Mouse (Mus musculus) midbrain, embryonic 13.5 days (tissue): Measurements from ENCODE around the gene Echs1. TPM values are rescaled to one million over a fixed set of nuclear protein-coding genes. Genes with fewer than 3 reads are reported as not detected.

Experiments
- ATAC-seq: fragments of 200-750 bp; cut with Nextera tagmentation; 2 replicates; pipeline ENCODE4 v1.8.0; 2017; ENCODE audit warnings: mild to moderate bottlenecking, moderate TSS enrichment, moderate library complexity
- H3K27ac ChIP-seq: fragments of 300-500 bp; sonication (generic); 2 replicates; pipeline ENCODE4 v1.5.1; 2015; ENCODE audit warnings: inconsistent platforms, mild to moderate bottlenecking, moderate library complexity
- H3K27me3 ChIP-seq: fragments of 300-500 bp; sonication (generic); 2 replicates; pipeline ENCODE4 v1.6.1; 2015; ENCODE audit warnings: mild to moderate bottlenecking, inconsistent platforms
- H3K36me3 ChIP-seq: fragments of 300-500 bp; sonication (generic); 2 replicates; pipeline ENCODE4 v1.6.1; 2015; ENCODE audit warnings: mild to moderate bottlenecking, inconsistent platforms
- H3K4me1 ChIP-seq: fragments of 300-500 bp; sonication (generic); replicated peaks from 2 replicates; pipeline ENCODE4 v1.6.1; 2015; ENCODE audit warnings: inconsistent platforms
- H3K4me2 ChIP-seq: fragments of 300-500 bp; sonication (generic); replicated peaks from 2 replicates; pipeline ENCODE4 v1.6.1; 2015; ENCODE audit warnings: moderate library complexity, mild to moderate bottlenecking, inconsistent platforms
- H3K4me3 ChIP-seq: fragments of 300-500 bp; sonication (generic); replicated peaks from 2 replicates; pipeline ENCODE4 v1.5.1; 2015; ENCODE audit warnings: mild to moderate bottlenecking, inconsistent platforms
- H3K9ac ChIP-seq: fragments of 300-500 bp; sonication (generic); replicated peaks from 2 replicates; pipeline ENCODE4 v1.6.1; 2015; ENCODE audit warnings: mild to moderate bottlenecking, inconsistent platforms
- H3K9me3 ChIP-seq: fragments of 300-500 bp; sonication (generic); 2 replicates; pipeline ENCODE4 v1.6.1; 2016; ENCODE audit warnings: mild to moderate bottlenecking, inconsistent platforms
- WGBS: fragments of 180-500 bp; shearing (Covaris S2); methylation state at CpG from one replicate; pipeline ENCODE4 v1.1.7; 2015; 5-methylcytosine and 5-hydroxymethylcytosine counted together
- polyA plus RNA-seq: library from polyadenylated mRNA; unstranded; fragments of >200 nt; fragmentation: Nextera tagmentation; extraction: Ambion mirVana; gene quantifications from 2 replicates; pipeline ENCODE4 v1.2.1, GENCODE M21; 2015

Gene Echs1
- polyA plus RNA-seq, 1 experiment from 2014 or later: 133 TPM

- WGBS: 86% methylated on average over 4 of the region's 4 CpGs
- H3K9ac ChIP-seq: no peak overlapping the region
- no peak for ATAC-seq
- H3K36me3 ChIP-seq: peaks cover 42% of the 10 kb centered on the region
- no peak overlapping the region for H3K4me2 ChIP-seq
- no peak overlapping the region for H3K4me3 ChIP-seq
- H3K9me3 ChIP-seq: no peaks in the 10 kb centered on the region
- peaks cover 18% of the 10 kb centered on the region for H3K4me1 ChIP-seq
- H3K27me3 ChIP-seq: peaks cover 15% of the 10 kb centered on the region
- H3K27ac ChIP-seq: no peak overlapping the region
These were observed 12.3 kb downstream of the Echs1 start for GRCm38 (mm10) chr7:140104009-140104408.

GRCm38 (mm10) chr7:140101993-140102860 lies 14.0 kb downstream of the Echs1 start, which contains the start of gene Fuom:
Gene Fuom (minus strand): TSS chr7:140102441.
- peak within 1 kb of the TSS; percentile 39 for H3K4me3 ChIP-seq
- H3K36me3 ChIP-seq: peaks cover 24% of the 10 kb centered on the region
- H3K4me1 ChIP-seq: peaks cover 18% of the 10 kb centered on the region
- peak within 1 kb of the TSS; percentile 65 for H3K4me2 ChIP-seq
- H3K9ac ChIP-seq: peak within 1 kb of the TSS; percentile 65
- ATAC-seq: peak; percentile 87
- H3K27ac ChIP-seq: no peak within 1 kb of the TSS
- H3K27me3 ChIP-seq: peaks cover 15% of the 10 kb centered on the region
- no peaks in the 10 kb centered on the region for H3K9me3 ChIP-seq
- 2% methylated on average over 30 of the region's 30 CpGs for WGBS

- H3K27me3 ChIP-seq: peaks cover 15% of the 10 kb centered on the region
- peak overlapping the region; percentile 65 for H3K9ac ChIP-seq
- WGBS: 72% methylated on average over 10 of the region's 10 CpGs
- H3K36me3 ChIP-seq: peaks cover 19% of the 10 kb centered on the region
- peak overlapping the region; percentile 39 for H3K4me3 ChIP-seq
- no peak overlapping the region for H3K27ac ChIP-seq
- peak overlapping the region; percentile 65 for H3K4me2 ChIP-seq
- peaks cover 18% of the 10 kb centered on the region for H3K4me1 ChIP-seq
- ATAC-seq: peak; percentile 31; the same call in 1 of the 2 replicates
- no peaks in the 10 kb centered on the region for H3K9me3 ChIP-seq
These were observed 14.8 kb downstream of the Echs1 start for GRCm38 (mm10) chr7:140101498-140101897.

- H3K9me3 ChIP-seq: no peaks in the 10 kb centered on the region
- H3K27me3 ChIP-seq: peaks cover 15% of the 10 kb centered on the region
- WGBS: 91% methylated on average over 1 of the region's 1 CpGs
- no peaks in the 10 kb centered on the region for H3K36me3 ChIP-seq
- no peak overlapping the region for H3K4me2 ChIP-seq
- no peak overlapping the region for H3K27ac ChIP-seq
- peaks cover 18% of the 10 kb centered on the region for H3K4me1 ChIP-seq
- no peak overlapping the region for H3K9ac ChIP-seq
- ATAC-seq: no peak
- no peak overlapping the region for H3K4me3 ChIP-seq
These were observed 17.8 kb downstream of the Echs1 start for GRCm38 (mm10) chr7:140098466-140098865.

GRCm38 (mm10) chr7:140096055-140096454 lies 20.2 kb downstream of the Echs1 start:
- H3K9me3 ChIP-seq: no peaks in the 10 kb centered on the region
- H3K9ac ChIP-seq: no peak overlapping the region
- H3K4me2 ChIP-seq: no peak overlapping the region
- ATAC-seq: no peak
- H3K4me3 ChIP-seq: no peak overlapping the region
- H3K27ac ChIP-seq: no peak overlapping the region
- H3K4me1 ChIP-seq: peaks cover 1% of the 10 kb centered on the region; the same call in 1 of the 2 replicates
- peaks cover 3% of the 10 kb centered on the region; the same call in 1 of the 2 replicates for H3K27me3 ChIP-seq
- H3K36me3 ChIP-seq: no peaks in the 10 kb centered on the region

- no peaks in the 10 kb centered on the region for H3K27me3 ChIP-seq
- H3K4me3 ChIP-seq: no peak overlapping the region
- no peaks in the 10 kb centered on the region for H3K9me3 ChIP-seq
- no peak overlapping the region for H3K4me2 ChIP-seq
- H3K36me3 ChIP-seq: no peaks in the 10 kb centered on the region
- no peak overlapping the region for H3K27ac ChIP-seq
- WGBS: 59% methylated on average over 1 of the region's 1 CpGs
- H3K9ac ChIP-seq: no peak overlapping the region
- no peak for ATAC-seq
- H3K4me1 ChIP-seq: no peaks in the 10 kb centered on the region
These were observed 20.7 kb downstream of the Echs1 start for GRCm38 (mm10) chr7:140095556-140095955.

GRCm38 (mm10) chr7:140094954-140095353 lies 21.3 kb downstream of the Echs1 start:
- H3K27ac ChIP-seq: no peak overlapping the region
- WGBS: 72% methylated on average over 5 of the region's 5 CpGs

GRCm38 (mm10) chr7:140092924-140093528 lies 23.2 kb downstream of the Echs1 start, which contains the start of gene Prap1:
Gene Prap1 (plus strand): TSS chr7:140093395.
- 76% methylated on average over 5 of the region's 5 CpGs for WGBS
- Histone ChIP-seq H3K36me3 (no peaks in the 10 kb centered on the region), H3K27me3 (no peaks in the 10 kb centered on the region), H3K9me3 (no peaks in the 10 kb centered on the region), H3K27ac (no peak within 1 kb of the TSS), H3K4me3 (no peak within 1 kb of the TSS), H3K4me1 (no peaks in the 10 kb centered on the region), H3K9ac (no peak within 1 kb of the TSS), H3K4me2 (no peak within 1 kb of the TSS)
- ATAC-seq: no peak

More at GRCm38 (mm10) chr7:140094954-140095353, 21.3 kb downstream of the Echs1 start:
- no peak for ATAC-seq
- H3K4me1 ChIP-seq: no peaks in the 10 kb centered on the region
- H3K9ac ChIP-seq: no peak overlapping the region
- no peak overlapping the region for H3K4me3 ChIP-seq
- H3K36me3 ChIP-seq: no peaks in the 10 kb centered on the region
- no peak overlapping the region for H3K4me2 ChIP-seq
- no peaks in the 10 kb centered on the region for H3K9me3 ChIP-seq
- H3K27me3 ChIP-seq: no peaks in the 10 kb centered on the region

- no peak overlapping the region for H3K4me2 ChIP-seq
- 73% methylated on average over 10 of the region's 10 CpGs for WGBS
These were observed 25.7 kb downstream of the Echs1 start for GRCm38 (mm10) chr7:140090601-140091000.

GRCm38 (mm10) chr7:140082242-140082678 lies 34.0 kb downstream of the Echs1 start, which contains the start of gene Caly:
Gene Caly (minus strand): TSS chr7:140082548.
- 6% methylated on average over 18 of the region's 18 CpGs for WGBS
- peak; percentile 83 for ATAC-seq
- Histone ChIP-seq H3K27me3 (peaks cover 38% of the 10 kb centered on the region), H3K4me2 (peak within 1 kb of the TSS; percentile 76), H3K9ac (peak within 1 kb of the TSS; percentile 69), H3K4me3 (peak within 1 kb of the TSS; percentile 50), H3K36me3 (no peaks in the 10 kb centered on the region), H3K4me1 (peaks cover 38% of the 10 kb centered on the region), H3K27ac (peak within 1 kb of the TSS; percentile 94), H3K9me3 (no peaks in the 10 kb centered on the region)

More at GRCm38 (mm10) chr7:140090601-140091000, 25.7 kb downstream of the Echs1 start:
- ATAC-seq: no peak
- H3K4me3 ChIP-seq: no peak overlapping the region
- no peaks in the 10 kb centered on the region for H3K36me3 ChIP-seq
- H3K27ac ChIP-seq: no peak overlapping the region
- H3K27me3 ChIP-seq: no peaks in the 10 kb centered on the region
- no peak overlapping the region for H3K9ac ChIP-seq
- no peaks in the 10 kb centered on the region for H3K4me1 ChIP-seq
- H3K9me3 ChIP-seq: no peaks in the 10 kb centered on the region

- ATAC-seq: peak; percentile 44
- peak overlapping the region; percentile 76 for H3K4me2 ChIP-seq
- peaks cover 39% of the 10 kb centered on the region for H3K27me3 ChIP-seq
- WGBS: 9% methylated on average over 20 of the region's 20 CpGs
- H3K27ac ChIP-seq: peak overlapping the region; percentile 94
- H3K4me3 ChIP-seq: peak overlapping the region; percentile 50
- peak overlapping the region; percentile 69 for H3K9ac ChIP-seq
- peaks cover 38% of the 10 kb centered on the region for H3K4me1 ChIP-seq
- no peaks in the 10 kb centered on the region for H3K9me3 ChIP-seq
- H3K36me3 ChIP-seq: no peaks in the 10 kb centered on the region
These were observed 34.7 kb downstream of the Echs1 start for GRCm38 (mm10) chr7:140081408-140082241.
